Mouse (Mus musculus) midbrain, embryonic 10.5 days (tissue): ENCODE results near the gene Nfkbid. TPM values are rescaled to one million over a fixed set of nuclear protein-coding genes. Genes with fewer than 3 reads are reported as not detected.

ENCODE experiments used
- polyA plus RNA-seq: library from polyadenylated mRNA; unstranded; fragments of >200 nt; fragmentation: Nextera tagmentation; extraction: Ambion mirVana; gene quantifications from 2 replicates; pipeline ENCODE4 v1.2.1, GENCODE M21; 2016

Nfkbid gene
- polyA plus RNA-seq, 1 experiment from 2014 or later, result 1.4 TPM

Other genes with a start within 250 kb of the Nfkbid start
- 4.1 and 7.2 TPM in 2 replicates for gene Cox7a1, start 237.6 kb upstream of the Nfkbid start, polyA plus RNA-seq
- 52.1 and 55.5 TPM in 2 replicates for gene Capns1, start 222.9 kb upstream of the Nfkbid start, polyA plus RNA-seq
- gene Polr2i, start 189.8 kb upstream of the Nfkbid start, polyA plus RNA-seq, result 155 and 162 TPM in 2 replicates
- 274 and 283 TPM in 2 replicates for gene Tbcb, start 189.5 kb upstream of the Nfkbid start, polyA plus RNA-seq
- gene Ovol3, start 186.0 kb upstream of the Nfkbid start, polyA plus RNA-seq, result not detected in 2 replicates
- 0.32 and 0.55 TPM in 2 replicates for gene Thap8, start 141.6 kb upstream of the Nfkbid start, polyA plus RNA-seq
- 18.0 and 21.6 TPM in 2 replicates for gene Wdr62, start 141.3 kb upstream of the Nfkbid start, polyA plus RNA-seq
- gene Clip3, start 130.0 kb upstream of the Nfkbid start, polyA plus RNA-seq, result 54.9 and 76.3 TPM in 2 replicates
- gene Alkbh6, start 113.0 kb upstream of the Nfkbid start, polyA plus RNA-seq, result 95.4 and 96.9 TPM in 2 replicates
- gene Syne4, start 106.9 kb upstream of the Nfkbid start, polyA plus RNA-seq, result 13.7 and 14.8 TPM in 2 replicates
- 2.6 and 4.6 TPM in 2 replicates for gene E130208F15Rik, start 100.0 kb upstream of the Nfkbid start, polyA plus RNA-seq
- 19.3 and 22.5 TPM in 2 replicates for gene Sdhaf1, start 97.8 kb upstream of the Nfkbid start, polyA plus RNA-seq
- gene Lrfn3, start 59.0 kb upstream of the Nfkbid start, polyA plus RNA-seq, result 5.4 and 6.2 TPM in 2 replicates
- gene Tyrobp, start 8.0 kb upstream of the Nfkbid start, polyA plus RNA-seq, result 15.7 and 19.6 TPM in 2 replicates
- 0.35 TPM in 1 of 2 replicates, not detected in the other for gene Hcst, start 1.9 kb upstream of the Nfkbid start, polyA plus RNA-seq
- 69.6 and 124 TPM in 2 replicates for gene Aplp1, start 23.8 kb downstream of the Nfkbid start, polyA plus RNA-seq
- gene Kirrel2, start 36.0 kb downstream of the Nfkbid start, polyA plus RNA-seq, result 1.7 and 1.9 TPM in 2 replicates
- gene Nphs1, start 36.6 kb downstream of the Nfkbid start, polyA plus RNA-seq, result 0.16 and 0.23 TPM in 2 replicates
- not detected in 2 replicates for gene Prodh2, start 71.9 kb downstream of the Nfkbid start, polyA plus RNA-seq
- 36.6 and 62.0 TPM in 2 replicates for gene Arhgap33, start 113.3 kb downstream of the Nfkbid start, polyA plus RNA-seq
- 6.1 and 6.2 TPM in 2 replicates for gene Hspb6, start 130.4 kb downstream of the Nfkbid start, polyA plus RNA-seq
- gene Proser3, start 130.6 kb downstream of the Nfkbid start, polyA plus RNA-seq, result 13.4 and 17.1 TPM in 2 replicates
- 45.9 and 46.7 TPM in 2 replicates for gene Lin37, start 138.1 kb downstream of the Nfkbid start, polyA plus RNA-seq
- gene U2af1l4, start 141.6 kb downstream of the Nfkbid start, polyA plus RNA-seq, result 93.2 and 99.5 TPM in 2 replicates
- gene Gm49396, start 141.6 kb downstream of the Nfkbid start, polyA plus RNA-seq, result 17.0 and 19.6 TPM in 2 replicates
- 131 and 133 TPM in 2 replicates for gene Psenen, start 141.9 kb downstream of the Nfkbid start, polyA plus RNA-seq
- gene Igflr1, start 143.7 kb downstream of the Nfkbid start, polyA plus RNA-seq, result 4.4 and 7.2 TPM in 2 replicates
- gene Kmt2b, start 167.0 kb downstream of the Nfkbid start, polyA plus RNA-seq, result 7.4 and 10.6 TPM in 2 replicates
- 0.26 and 0.61 TPM in 2 replicates for gene Zbtb32, start 177.2 kb downstream of the Nfkbid start, polyA plus RNA-seq
- 0.44 and 0.79 TPM in 2 replicates for gene Upk1a, start 191.1 kb downstream of the Nfkbid start, polyA plus RNA-seq
- gene Cox6b1, start 204.4 kb downstream of the Nfkbid start, polyA plus RNA-seq, result 779 and 792 TPM in 2 replicates
- gene Etv2, start 214.1 kb downstream of the Nfkbid start, polyA plus RNA-seq, result not detected in 2 replicates
- gene Rbm42, start 228.6 kb downstream of the Nfkbid start, polyA plus RNA-seq, result 140 and 145 TPM in 2 replicates
- 79.8 and 84.0 TPM in 2 replicates for gene Haus5, start 243.3 kb downstream of the Nfkbid start, polyA plus RNA-seq
- gene Pmis2, start 249.9 kb downstream of the Nfkbid start, polyA plus RNA-seq, result not detected in 2 replicates